Mouse (Mus musculus) myocyte (in vitro differentiated cells): ENCODE data around the gene Tmbim4. TPM values are rescaled to one million over a fixed set of nuclear protein-coding genes. Genes with fewer than 3 reads are reported as not detected.

ENCODE experiments used
- H3K27me3 ChIP-seq: one replicate; pipeline ENCODE4 v1.6.1; 2011; ENCODE audit not compliant: control insufficient read depth, insufficient read depth, insufficient read length
- H3K36me3 ChIP-seq: one replicate; pipeline ENCODE4 v1.6.1; 2011; ENCODE audit not compliant: control insufficient read depth, insufficient read depth
- H3K4me2 ChIP-seq: one replicate; pipeline ENCODE4 v1.6.1; 2011; ENCODE audit warnings: low read depth, control low read depth
- H3K4me3 ChIP-seq: one replicate; pipeline ENCODE4 v1.5.1; 2011; ENCODE audit warnings: mild to moderate bottlenecking, control low read depth, moderate library complexity
- H3K79me2 ChIP-seq: one replicate; pipeline ENCODE4 v1.6.1; 2011; ENCODE audit not compliant: control insufficient read depth, insufficient read depth
- H3ac ChIP-seq: one replicate; pipeline ENCODE4 v1.6.1; 2011; ENCODE audit not compliant: control insufficient read depth, insufficient read length
- CEBPB ChIP-seq: IDR thresholded peaks from 2 replicates; pipeline ENCODE4 v1.6.1; 2011; ENCODE audit warnings: mild to moderate bottlenecking, moderate library complexity; ENCODE audit not compliant: poor library complexity, insufficient read depth, severe bottlenecking
- E2F4 ChIP-seq: IDR thresholded peaks from one replicate; pipeline ENCODE4 v1.6.1; 2011; ENCODE audit warnings: mild to moderate bottlenecking, control low read depth, moderate library complexity; ENCODE audit not compliant: insufficient read depth
- MAX ChIP-seq: IDR thresholded peaks from one replicate; pipeline ENCODE4 v1.6.1; 2011; ENCODE audit warnings: low read depth, mild to moderate bottlenecking, control low read depth
- MYOD1 ChIP-seq, 3 experiments: IDR thresholded peaks; one replicate each; pipeline ENCODE4 v1.6.1; 2011; ENCODE audit warnings: control low read depth in 2 of 3, low read depth in 2 of 3, mild to moderate bottlenecking in 2 of 3, moderate library complexity in 1 of 3; ENCODE audit not compliant: insufficient read length in 2 of 3, control insufficient read depth in 1 of 3
- MYOG ChIP-seq, 3 experiments: IDR thresholded peaks; one replicate each; pipeline ENCODE4 v1.6.1; 2011; ENCODE audit warnings: control low read depth in 2 of 3, low read depth in 2 of 3, mild to moderate bottlenecking in 2 of 3; ENCODE audit not compliant: insufficient read length in 2 of 3, control insufficient read depth in 1 of 3, insufficient read depth in 1 of 3
- POLR2A ChIP-seq: IDR thresholded peaks from one replicate; pipeline ENCODE4 v1.6.1; 2011; ENCODE audit warnings: low read depth, mild to moderate bottlenecking, control low read depth, moderate library complexity; ENCODE audit not compliant: insufficient read length
- POLR2AphosphoS2 ChIP-seq: IDR thresholded peaks from one replicate; pipeline ENCODE4 v1.6.1; 2011; ENCODE audit warnings: low read depth, control low read depth; ENCODE audit not compliant: insufficient read length
- REST ChIP-seq: IDR thresholded peaks from one replicate; pipeline ENCODE4 v1.6.1; 2011; ENCODE audit warnings: mild to moderate bottlenecking, control low read depth, moderate library complexity; ENCODE audit not compliant: insufficient read depth, insufficient read length
- SRF ChIP-seq: IDR thresholded peaks from one replicate; pipeline ENCODE4 v1.6.1; 2011; ENCODE audit warnings: low read depth; ENCODE audit not compliant: control insufficient read depth, insufficient read length
- TCF12 ChIP-seq: IDR thresholded peaks from one replicate; pipeline ENCODE4 v1.6.1; 2011; ENCODE audit warnings: mild to moderate bottlenecking, control low read depth; ENCODE audit not compliant: poor library complexity, insufficient read depth, severe bottlenecking
- TCF3 ChIP-seq: IDR thresholded peaks from one replicate; pipeline ENCODE4 v1.6.1; 2011; ENCODE audit warnings: low read depth, control low read depth; ENCODE audit not compliant: insufficient read length
- USF1 ChIP-seq: IDR thresholded peaks from one replicate; pipeline ENCODE4 v1.6.1; 2011; ENCODE audit warnings: low read depth, mild to moderate bottlenecking, control low read depth, moderate library complexity
- polyA plus RNA-seq: library from polyadenylated mRNA; unstranded; fragments of >200 nt; fragmentation: generic; extraction: Trizol; gene quantifications from one replicate; pipeline ENCODE4 v1.2.1, GENCODE M21; 2012; ENCODE audit warnings: missing spikeins

The Tmbim4 gene
- polyA plus RNA-seq, 1 experiment, result 229 TPM

DNA sequence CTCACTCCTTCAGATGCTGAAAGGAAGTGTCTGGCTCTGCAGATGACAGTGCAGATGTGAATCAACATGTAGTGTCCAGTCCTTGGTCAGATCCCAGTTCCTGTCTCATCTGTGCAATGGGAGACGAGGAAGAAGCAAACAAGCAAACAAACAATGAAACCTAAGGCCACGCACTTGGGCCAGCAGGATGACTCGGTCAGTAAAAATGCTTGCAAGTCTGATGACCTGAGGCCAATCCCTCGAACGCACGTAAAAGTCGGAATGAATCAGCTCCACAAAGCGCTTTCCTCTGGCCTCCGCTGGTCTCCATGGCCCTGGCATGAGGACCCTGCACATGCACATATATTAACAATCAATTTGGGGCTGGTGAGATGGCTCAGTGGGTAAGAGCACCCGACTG, 17.6 kb downstream of the Tmbim4 start:
- Histone ChIP-seq H3K4me2 (no peak overlapping the region), H3ac (no peak overlapping the region), H3K79me2 (no peaks in the 10 kb centered on the region), H3K36me3 (peaks cover 27% of the 10 kb centered on the region), H3K4me3 (no peak overlapping the region), H3K27me3 (no peaks in the 10 kb centered on the region)
- TF ChIP-seq MYOD1 (IDR thresholded peaks at IDR 0.05; ENCODE audit: control insufficient read depth in 1 of 3, insufficient read length in 2 of 3, low read depth in 2 of 3) (no peak), MYOG (IDR thresholded peaks at IDR 0.05; ENCODE audit: control insufficient read depth in 1 of 3, insufficient read depth in 1 of 3, insufficient read length in 2 of 3, low read depth in 2 of 3) (no peak), MAX (no peak), CEBPB (no peak), REST (no peak), E2F4 (no peak), SRF (no peak), TCF12 (no peak), POLR2AphosphoS2 (no peak), USF1 (no peak), POLR2A (no peak), TCF3 (no peak)

DNA sequence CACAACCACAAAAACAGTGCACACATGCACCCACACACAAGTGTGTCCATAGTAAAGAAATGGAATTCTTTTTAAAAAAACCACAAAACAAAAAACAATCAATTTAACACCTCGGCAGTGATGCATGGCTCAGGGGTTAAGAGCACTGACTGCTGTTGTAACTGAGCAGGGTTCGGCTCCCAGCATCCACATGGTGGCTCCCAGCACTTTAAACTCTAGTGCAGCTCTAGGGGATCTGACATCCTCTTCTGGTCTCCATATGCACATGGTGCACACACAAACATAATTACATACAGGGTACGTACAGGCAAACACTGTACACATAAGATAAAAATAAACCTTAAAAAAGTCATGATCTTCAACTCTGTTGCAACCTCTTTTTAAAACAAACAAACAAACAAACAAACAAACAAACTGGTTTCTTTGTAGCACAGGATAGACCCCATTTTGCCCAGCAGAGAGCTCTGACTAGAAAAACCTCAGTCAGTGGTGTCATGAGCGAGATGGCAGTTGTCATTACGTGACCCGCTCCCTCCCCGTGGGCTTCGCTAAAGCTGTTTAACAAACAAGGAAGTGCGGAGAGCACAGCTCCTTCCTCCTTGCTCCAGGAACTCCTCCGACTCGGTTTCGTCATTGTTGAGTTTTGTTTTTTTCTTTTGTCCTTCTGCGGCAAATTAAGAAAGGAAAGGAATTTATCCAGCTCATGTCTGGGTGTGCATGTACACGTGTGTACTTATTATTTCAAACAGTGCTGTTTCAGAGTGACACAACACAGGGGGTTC, 18.4 kb downstream of the Tmbim4 start:
- Histone ChIP-seq H3K79me2 (no peaks in the 10 kb centered on the region), H3K27me3 (no peaks in the 10 kb centered on the region), H3K36me3 (peaks cover 27% of the 10 kb centered on the region), H3K4me2 (no peak overlapping the region), H3ac (no peak overlapping the region), H3K4me3 (no peak overlapping the region)
- TF ChIP-seq MYOD1 (IDR thresholded peaks at IDR 0.05; ENCODE audit: control insufficient read depth in 1 of 3, insufficient read length in 2 of 3, low read depth in 2 of 3) (no peak), TCF3 (no peak), CEBPB (no peak), TCF12 (no peak), E2F4 (no peak), SRF (no peak), POLR2AphosphoS2 (no peak), REST (no peak), USF1 (no peak), POLR2A (no peak), MAX (no peak), MYOG (IDR thresholded peaks at IDR 0.05; ENCODE audit: control insufficient read depth in 1 of 3, insufficient read depth in 1 of 3, insufficient read length in 2 of 3, low read depth in 2 of 3) (no peak)

DNA sequence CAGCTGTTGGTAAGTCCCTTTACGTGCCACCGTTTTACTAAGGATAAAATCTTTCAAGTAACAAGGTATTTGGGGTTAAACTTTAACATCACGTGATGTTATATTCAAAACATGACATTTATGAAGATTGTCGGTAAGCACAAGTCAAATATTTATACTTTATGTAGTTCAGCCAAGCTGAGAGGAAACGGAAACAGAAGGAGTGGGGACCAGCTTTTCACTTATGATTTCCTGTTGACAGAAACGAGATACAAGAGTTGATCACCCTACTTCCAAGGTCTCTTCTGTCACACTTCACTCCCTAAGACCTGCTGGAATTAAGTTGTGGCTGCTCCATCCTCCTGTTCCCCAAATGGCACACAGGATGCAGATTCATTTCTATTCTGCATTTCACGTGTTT, 19.4 kb downstream of the Tmbim4 start:
- peaks cover 21% of the 10 kb centered on the region for H3K36me3 ChIP-seq
- no peaks in the 10 kb centered on the region for H3K79me2 ChIP-seq
- TF ChIP-seq MAX (no peak), MYOG (IDR thresholded peaks at IDR 0.05; ENCODE audit: control insufficient read depth in 1 of 3, insufficient read depth in 1 of 3, insufficient read length in 2 of 3, low read depth in 2 of 3) (no peak), E2F4 (no peak), USF1 (no peak), TCF12 (no peak), POLR2A (no peak), TCF3 (no peak), SRF (no peak), CEBPB (no peak), MYOD1 (IDR thresholded peaks at IDR 0.05; ENCODE audit: control insufficient read depth in 1 of 3, insufficient read length in 2 of 3, low read depth in 2 of 3) (no peak), REST (no peak), POLR2AphosphoS2 (no peak)
- no peak overlapping the region for H3K4me3 ChIP-seq
- H3ac ChIP-seq, result no peak overlapping the region
- H3K27me3 ChIP-seq, result no peaks in the 10 kb centered on the region
- no peak overlapping the region for H3K4me2 ChIP-seq

DNA sequence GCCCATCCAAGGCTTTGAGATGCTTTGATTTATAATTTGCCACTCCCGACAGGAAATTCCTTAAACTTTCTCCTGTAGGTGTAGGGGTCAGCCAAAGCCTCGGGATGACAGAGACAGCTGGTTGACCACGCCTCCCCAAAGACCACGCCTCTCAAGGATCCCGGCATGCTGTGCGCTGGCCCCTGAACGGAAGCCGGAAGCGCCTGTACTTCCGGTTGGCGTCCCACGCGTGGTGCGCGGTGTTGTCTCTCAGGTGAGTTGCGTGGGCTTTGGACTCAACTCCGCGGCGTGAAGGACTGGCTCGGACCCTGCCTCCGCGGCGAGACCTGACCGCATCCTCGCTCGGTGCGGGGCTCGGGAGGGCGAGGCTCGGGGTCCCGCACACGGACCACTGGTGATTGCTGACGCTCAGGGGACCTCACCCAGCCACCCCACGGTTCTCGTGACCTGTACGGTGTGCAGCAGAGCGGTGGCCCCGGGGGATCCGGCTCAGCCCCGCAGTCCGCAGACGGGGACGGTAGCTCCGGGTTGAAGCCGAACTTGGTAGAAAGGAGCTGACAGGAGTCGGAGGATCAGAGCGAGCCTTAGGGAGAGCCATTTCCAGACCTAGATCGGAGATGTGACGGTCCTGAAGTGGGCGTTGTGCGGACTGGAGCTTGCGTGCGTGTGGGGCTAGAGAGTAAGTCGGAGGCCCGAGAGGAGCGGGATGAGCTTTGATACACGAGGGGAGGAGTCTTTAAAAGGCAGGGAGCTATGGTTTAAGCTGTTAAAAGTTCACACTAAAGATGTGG, 25.7 kb downstream of the Tmbim4 start, which contains the start of gene Llph:
Gene Llph (plus strand): TSS at position 200 of the 791 bp plus-strand sequence.
- Histone ChIP-seq H3ac (peak within 1 kb of the TSS; percentile 56), H3K36me3 (peaks cover 20% of the 10 kb centered on the region), H3K27me3 (no peaks in the 10 kb centered on the region), H3K4me3 (peak within 1 kb of the TSS; percentile 95), H3K79me2 (peaks cover 30% of the 10 kb centered on the region), H3K4me2 (peak within 1 kb of the TSS; percentile 84)
- TF ChIP-seq MYOD1 (IDR thresholded peaks at IDR 0.05; ENCODE audit: control insufficient read depth in 1 of 3, insufficient read length in 2 of 3, low read depth in 2 of 3) (peak; percentile 28 to 84 (median 75)), POLR2A (peak; percentile 93), POLR2AphosphoS2 (peak; percentile 97), MYOG (IDR thresholded peaks at IDR 0.05; ENCODE audit: control insufficient read depth in 1 of 3, insufficient read depth in 1 of 3, insufficient read length in 2 of 3, low read depth in 2 of 3) (peak in 2 of 3 experiments; percentile 43 to 80), TCF12 (peak; percentile 27), MAX (peak; percentile 52), CEBPB (no peak), TCF3 (no peak)
